ENCODE assay signal across 19 mouse cellular contexts in the genomic region with DNA sequence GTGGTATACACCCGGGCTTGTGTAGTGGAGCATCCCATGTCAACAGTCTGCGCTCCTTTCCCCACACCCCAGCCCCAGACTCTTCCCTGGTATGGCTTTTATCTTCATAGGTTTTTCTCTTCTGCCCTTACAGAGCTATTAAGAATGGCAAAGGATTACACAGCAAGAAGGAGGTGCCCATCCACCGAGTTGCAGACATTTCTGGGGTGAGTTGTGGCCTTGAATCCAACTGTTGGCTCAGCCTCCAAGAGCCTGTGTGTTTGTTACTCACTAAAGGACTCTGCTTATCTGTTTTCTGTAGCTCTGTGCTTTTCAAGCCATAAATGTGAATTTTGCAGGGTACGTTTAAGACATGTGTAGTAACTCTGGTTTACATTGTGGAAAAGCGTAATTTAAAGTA.
"Had no signal": no experiment of that assay in that cellular context is flagged by ENCODE, and none has a peak within 500 bp of the region (broad histone marks: within the 10 kb centered on the region; RNA-seq: fewer than 3 reads in every experiment).

No protein-coding gene starts in this region.

- H3K9me3 ChIP-seq: limb, embryonic 10.5 days; limb, embryonic 13.5 days; liver, embryonic 12.5 days; liver, embryonic 15.5 days; lung, embryonic 15.5 days; midbrain, embryonic 15.5 days had no signal

- H3K36me3 ChIP-seq: midbrain, embryonic 15.5 days had no signal

- H3K27me3 ChIP-seq: limb, embryonic 13.5 days; liver, embryonic 12.5 days; liver, embryonic 15.5 days; lung, embryonic 15.5 days; midbrain, embryonic 15.5 days had no signal

- H3K4me1 ChIP-seq: liver, embryonic 12.5 days had no signal

- ATAC-seq: liver, embryonic 12.5 days; midbrain, embryonic 15.5 days had no signal

- H3K27ac ChIP-seq: kidney, postnatal 0 days; layer of hippocampus, adult 2 months; limb, embryonic 10.5 days; limb, embryonic 13.5 days; liver, embryonic 12.5 days; liver, embryonic 15.5 days; lung, embryonic 15.5 days; midbrain, embryonic 15.5 days; stomach, postnatal 0 days had no signal

- H3K9ac ChIP-seq: limb, embryonic 13.5 days; liver, embryonic 12.5 days; liver, embryonic 15.5 days; lung, embryonic 15.5 days; midbrain, embryonic 15.5 days had no signal

- DNase-seq: kidney, adult 18-20 months; kidney, postnatal 25 days; layer of hippocampus, adult 9-11 months; liver; lung, adult 18-20 months; lung, postnatal 14 days; lung, postnatal 4 days; thymus, postnatal 25 days had no signal

- H3K4me2 ChIP-seq: limb, embryonic 13.5 days; liver, embryonic 12.5 days; liver, embryonic 15.5 days; lung, embryonic 15.5 days; midbrain, embryonic 11.5 days; midbrain, embryonic 15.5 days had no signal

- H3K4me3 ChIP-seq: layer of hippocampus, adult 2 months; limb, embryonic 10.5 days; limb, embryonic 13.5 days; liver, embryonic 12.5 days; liver, embryonic 15.5 days; lung, embryonic 15.5 days; midbrain, embryonic 15.5 days; myocyte had no signal
